Mouse (Mus musculus) neural tube, embryonic 11.5 days (tissue): ENCODE measurements at regions not wholly inside any gene's neighbourhood (a gene's known extent, or its start where the extent isn't known, plus 50 kb on each side); places are given as distances from the start of the nearest gene placed in this dataset.
A peak's percentile ranks its signal among the peaks of the same experiment; 100 is the strongest.

ENCODE experiments used
- ATAC-seq: fragments of 200-750 bp; cut with Nextera tagmentation; 2 replicates; pipeline ENCODE4 v1.8.0; 2017; ENCODE audit warnings: moderate number of reproducible peaks, mild to moderate bottlenecking, moderate TSS enrichment, moderate library complexity; ENCODE audit not compliant: insufficient read depth, low FRiP score, low TSS enrichment
- DNase-seq: peaks from one replicate; pipeline ENCODE4 v3.0.0-alpha.2; 2015; ENCODE audit warnings: low spot score
- H3K27ac ChIP-seq: fragments of 300-500 bp; sonication (generic); 2 replicates; pipeline ENCODE4 v1.5.1; 2014; ENCODE audit warnings: low read depth, mild to moderate bottlenecking, low read length
- H3K27me3 ChIP-seq: fragments of 300-500 bp; sonication (generic); 2 replicates; pipeline ENCODE4 v1.6.1; 2014; ENCODE audit warnings: mild to moderate bottlenecking, low read length, mixed read lengths; ENCODE audit not compliant: control insufficient read depth, insufficient read depth
- H3K36me3 ChIP-seq: fragments of 300-500 bp; sonication (generic); 2 replicates; pipeline ENCODE4 v1.6.1; 2014; ENCODE audit warnings: mild to moderate bottlenecking, low read length, moderate library complexity, mixed read lengths; ENCODE audit not compliant: control insufficient read depth, insufficient read depth
- H3K4me1 ChIP-seq: fragments of 300-500 bp; sonication (generic); 2 replicates; pipeline ENCODE4 v1.6.1; 2014; ENCODE audit warnings: low read length, mixed read lengths; ENCODE audit not compliant: control insufficient read depth, insufficient read depth
- H3K4me2 ChIP-seq: fragments of 300-500 bp; sonication (generic); 2 replicates; pipeline ENCODE4 v1.6.1; 2014; ENCODE audit warnings: low read depth, mild to moderate bottlenecking, moderate library complexity
- H3K4me3 ChIP-seq: fragments of 300-500 bp; sonication (generic); 2 replicates; pipeline ENCODE4 v1.5.1; 2014; ENCODE audit warnings: low read depth, low read length
- H3K9ac ChIP-seq: fragments of 300-500 bp; sonication (generic); 2 replicates; pipeline ENCODE4 v1.6.1; 2014; ENCODE audit warnings: mild to moderate bottlenecking, low read length
- H3K9me3 ChIP-seq: fragments of 300-500 bp; sonication (generic); 2 replicates; pipeline ENCODE4 v1.6.1; 2016; ENCODE audit warnings: low read length; ENCODE audit not compliant: control insufficient read depth
- WGBS: fragments of 180-500 bp; shearing (Covaris S2); extraction: QIAGEN DNeasy Blood & Tissue Kit; methylation state at CpG from one replicate; pipeline ENCODE4 v1.1.7; 2014; 5-methylcytosine and 5-hydroxymethylcytosine counted together

DNA sequence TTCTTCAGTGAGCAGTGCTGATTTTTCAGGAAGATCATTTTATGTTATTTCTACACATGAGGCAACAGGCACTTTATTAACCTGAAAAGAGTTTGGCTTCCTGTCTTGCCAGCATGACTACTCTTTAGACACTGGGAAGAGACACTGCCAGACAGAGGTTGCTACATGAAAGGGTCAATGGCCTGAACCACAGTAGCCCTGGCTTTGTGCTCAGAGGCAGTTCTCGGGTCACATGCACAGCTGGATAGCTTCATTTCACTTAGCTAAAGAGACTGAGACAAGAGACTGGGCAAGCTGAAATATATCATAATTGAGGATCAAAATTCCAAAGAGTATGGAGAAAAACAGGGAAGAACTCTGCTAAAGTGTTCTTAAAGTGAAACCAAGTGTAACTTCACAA lies 74.9 kb upstream of the Hes1 start:
- 9% methylated on average over 1 of the region's 1 CpGs for WGBS
- Histone ChIP-seq H3K27me3 (no peaks in the 10 kb centered on the region; the same call in 1 of the 2 replicates), H3K4me2 (no peak overlapping the region), H3K36me3 (no peaks in the 10 kb centered on the region), H3K4me1 (no peaks in the 10 kb centered on the region), H3K27ac (no peak overlapping the region), H3K9me3 (no peaks in the 10 kb centered on the region), H3K9ac (no peak overlapping the region), H3K4me3 (no peak overlapping the region)
- ATAC-seq (no peak), DNase-seq (no peak)

DNA sequence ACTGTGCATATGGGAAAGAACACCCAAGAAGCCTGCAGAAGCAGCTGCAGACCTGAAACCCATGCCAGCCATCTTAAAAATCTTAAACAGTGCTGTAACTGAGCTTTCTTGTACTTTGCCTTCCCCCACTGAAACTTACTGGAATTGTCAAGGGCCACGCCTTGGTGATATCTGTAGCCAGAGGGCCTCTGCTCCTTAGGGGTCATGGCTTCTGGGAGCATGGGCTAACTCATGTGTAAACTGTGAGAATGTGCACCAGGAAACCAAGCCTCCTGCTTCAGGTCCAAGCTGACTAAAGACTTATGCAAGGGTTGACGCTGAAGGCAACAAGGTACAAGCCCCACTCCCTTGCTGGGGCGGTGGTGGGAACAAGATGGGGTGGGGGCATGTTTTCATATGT lies 73.8 kb upstream of the Hes1 start:
- Histone ChIP-seq H3K27me3 (peaks cover 2% of the 10 kb centered on the region; the same call in 1 of the 2 replicates), H3K4me1 (no peaks in the 10 kb centered on the region), H3K9me3 (no peaks in the 10 kb centered on the region), H3K4me2 (no peak overlapping the region), H3K9ac (no peak overlapping the region), H3K4me3 (no peak overlapping the region), H3K27ac (no peak overlapping the region), H3K36me3 (no peaks in the 10 kb centered on the region)
- DNase-seq (no peak), ATAC-seq (no peak)
- 54% methylated on average over 3 of the region's 3 CpGs for WGBS

DNA sequence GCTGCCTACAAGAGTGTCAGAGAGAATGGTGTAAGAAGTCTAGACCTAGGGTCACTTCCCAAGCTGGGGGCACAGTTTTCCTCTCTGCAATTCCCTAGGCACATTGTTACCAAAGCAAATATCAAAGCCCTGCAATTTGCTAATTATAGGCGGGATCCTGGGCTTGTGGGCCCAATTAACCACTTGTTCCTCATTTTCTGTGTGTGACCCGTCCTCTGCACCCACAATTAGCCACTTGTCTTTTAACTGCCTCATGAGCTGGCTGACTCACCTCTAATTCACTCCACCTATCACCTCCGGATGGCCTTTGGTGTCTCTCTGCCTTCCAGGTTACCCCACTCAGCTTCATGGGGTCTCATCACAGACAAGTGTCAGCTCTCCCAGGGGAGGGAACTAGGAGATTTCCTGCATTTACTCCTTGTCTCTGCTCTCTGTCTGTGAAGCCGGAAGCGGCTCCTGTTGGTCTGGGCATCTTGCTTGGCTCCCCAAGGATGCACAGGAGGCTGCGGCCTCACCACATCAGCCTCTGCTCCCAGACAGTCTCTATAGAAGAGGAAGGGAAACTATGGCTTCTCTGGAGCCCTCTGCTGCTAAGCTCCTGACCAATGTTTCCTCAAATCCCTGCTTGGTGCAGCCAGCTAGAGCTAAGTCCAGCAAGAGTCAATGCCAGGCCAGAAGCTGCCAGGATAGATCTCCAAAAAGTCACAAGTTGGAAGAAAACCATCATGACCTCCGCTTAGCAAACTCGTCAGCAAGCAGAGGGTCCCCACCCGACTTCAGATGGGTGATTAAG lies 73.2 kb upstream of the Hes1 start:
- H3K27me3 ChIP-seq = peaks cover 2% of the 10 kb centered on the region; the same call in 1 of the 2 replicates
- 61% methylated on average over 9 of the region's 9 CpGs for WGBS

DNA sequence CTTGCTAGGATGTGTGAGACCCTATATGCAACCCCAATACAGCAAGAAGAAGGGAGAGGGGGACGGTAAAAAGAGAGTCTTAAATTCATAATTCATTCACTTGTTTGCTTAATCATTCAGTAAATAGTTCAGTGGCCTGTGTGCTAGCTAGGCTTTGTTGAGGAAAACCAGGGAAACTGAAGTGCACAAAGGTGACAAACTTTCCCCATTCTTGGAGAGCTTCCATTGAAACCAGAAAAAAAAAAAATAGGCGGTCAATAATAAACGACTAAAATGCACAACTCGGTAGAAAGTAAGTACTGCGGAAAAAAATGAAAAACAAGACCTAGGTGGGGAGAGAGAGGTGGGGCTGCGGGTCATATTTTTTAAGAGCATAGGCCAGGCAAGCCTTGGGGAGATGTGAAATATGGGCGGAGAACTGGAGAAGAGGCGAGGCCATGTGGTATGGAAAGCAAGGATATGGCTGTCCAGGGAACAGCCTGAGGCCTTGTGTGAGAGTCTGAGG lies 72.3 kb upstream of the Hes1 start:
- no peaks in the 10 kb centered on the region for H3K9me3 ChIP-seq
- no peaks in the 10 kb centered on the region for H3K4me1 ChIP-seq
- ATAC-seq = no peak
- no peak overlapping the region for H3K4me3 ChIP-seq
- H3K9ac ChIP-seq = no peak overlapping the region
- H3K27ac ChIP-seq = no peak overlapping the region
- no peaks in the 10 kb centered on the region for H3K36me3 ChIP-seq
- WGBS = 88% methylated on average over 8 of the region's 8 CpGs
- peaks cover 2% of the 10 kb centered on the region; the same call in 1 of the 2 replicates for H3K27me3 ChIP-seq
- DNase-seq = no peak
- no peak overlapping the region for H3K4me2 ChIP-seq

More for the DNA sequence above, 73.2 kb upstream of the Hes1 start:
- Histone ChIP-seq H3K9me3 (no peaks in the 10 kb centered on the region), H3K36me3 (no peaks in the 10 kb centered on the region), H3K9ac (no peak overlapping the region), H3K4me1 (no peaks in the 10 kb centered on the region), H3K27ac (no peak overlapping the region), H3K4me2 (no peak overlapping the region), H3K4me3 (no peak overlapping the region)
- no peak for ATAC-seq
- DNase-seq = no peak

DNA sequence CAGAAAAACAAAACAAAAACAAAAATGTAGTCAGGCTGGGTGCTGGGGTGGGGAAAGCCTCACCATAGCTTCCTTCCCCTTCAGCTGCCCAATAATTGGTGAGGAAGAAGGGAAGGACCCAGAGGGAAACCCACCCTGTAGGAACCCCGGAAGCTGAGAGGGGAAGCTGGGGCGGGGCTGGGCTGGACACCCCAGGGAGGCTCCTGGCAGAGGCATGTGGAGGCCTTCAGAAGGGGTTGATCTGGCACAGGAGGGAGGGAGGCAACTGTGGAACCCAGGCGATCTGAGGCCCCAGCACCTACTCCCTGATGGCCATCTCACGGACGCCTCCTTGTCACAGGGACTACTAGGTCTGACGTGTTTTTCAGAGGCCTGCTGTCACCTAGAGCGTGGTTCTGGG lies 71.1 kb upstream of the Hes1 start:
- ATAC-seq (no peak), DNase-seq (no peak)
- Histone ChIP-seq H3K36me3 (no peaks in the 10 kb centered on the region), H3K4me2 (no peak overlapping the region), H3K27ac (no peak overlapping the region), H3K9me3 (no peaks in the 10 kb centered on the region), H3K4me3 (no peak overlapping the region), H3K9ac (no peak overlapping the region), H3K27me3 (peaks cover 2% of the 10 kb centered on the region; the same call in 1 of the 2 replicates), H3K4me1 (no peaks in the 10 kb centered on the region)
- 73% methylated on average over 7 of the region's 7 CpGs for WGBS

DNA sequence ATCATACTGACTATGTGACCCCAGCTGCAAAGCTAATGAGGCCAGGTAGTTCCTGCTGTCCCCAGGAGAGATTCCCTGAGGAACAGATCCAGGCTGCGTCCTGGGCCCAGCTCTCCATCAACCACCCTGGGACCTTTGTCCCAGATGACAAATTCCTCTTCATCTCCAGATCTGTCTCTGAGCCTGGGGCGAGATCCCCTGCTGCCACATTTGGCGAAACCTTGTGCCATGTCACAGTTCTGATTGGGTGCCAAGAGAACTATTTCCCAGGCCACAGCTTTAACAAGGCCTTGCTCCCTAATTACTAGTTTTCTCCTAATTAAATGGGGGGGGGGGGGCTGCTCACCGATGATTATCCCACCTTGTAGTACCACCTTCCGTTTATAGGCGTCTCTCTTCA lies 70.6 kb upstream of the Hes1 start:
- Histone ChIP-seq H3K4me2 (no peak overlapping the region), H3K4me1 (no peaks in the 10 kb centered on the region), H3K9ac (no peak overlapping the region), H3K36me3 (no peaks in the 10 kb centered on the region), H3K4me3 (no peak overlapping the region), H3K27me3 (peaks cover 2% of the 10 kb centered on the region; the same call in 1 of the 2 replicates), H3K27ac (no peak overlapping the region), H3K9me3 (no peaks in the 10 kb centered on the region)
- DNase-seq (no peak), ATAC-seq (no peak)
- 44% methylated on average over 6 of the region's 6 CpGs for WGBS

DNA sequence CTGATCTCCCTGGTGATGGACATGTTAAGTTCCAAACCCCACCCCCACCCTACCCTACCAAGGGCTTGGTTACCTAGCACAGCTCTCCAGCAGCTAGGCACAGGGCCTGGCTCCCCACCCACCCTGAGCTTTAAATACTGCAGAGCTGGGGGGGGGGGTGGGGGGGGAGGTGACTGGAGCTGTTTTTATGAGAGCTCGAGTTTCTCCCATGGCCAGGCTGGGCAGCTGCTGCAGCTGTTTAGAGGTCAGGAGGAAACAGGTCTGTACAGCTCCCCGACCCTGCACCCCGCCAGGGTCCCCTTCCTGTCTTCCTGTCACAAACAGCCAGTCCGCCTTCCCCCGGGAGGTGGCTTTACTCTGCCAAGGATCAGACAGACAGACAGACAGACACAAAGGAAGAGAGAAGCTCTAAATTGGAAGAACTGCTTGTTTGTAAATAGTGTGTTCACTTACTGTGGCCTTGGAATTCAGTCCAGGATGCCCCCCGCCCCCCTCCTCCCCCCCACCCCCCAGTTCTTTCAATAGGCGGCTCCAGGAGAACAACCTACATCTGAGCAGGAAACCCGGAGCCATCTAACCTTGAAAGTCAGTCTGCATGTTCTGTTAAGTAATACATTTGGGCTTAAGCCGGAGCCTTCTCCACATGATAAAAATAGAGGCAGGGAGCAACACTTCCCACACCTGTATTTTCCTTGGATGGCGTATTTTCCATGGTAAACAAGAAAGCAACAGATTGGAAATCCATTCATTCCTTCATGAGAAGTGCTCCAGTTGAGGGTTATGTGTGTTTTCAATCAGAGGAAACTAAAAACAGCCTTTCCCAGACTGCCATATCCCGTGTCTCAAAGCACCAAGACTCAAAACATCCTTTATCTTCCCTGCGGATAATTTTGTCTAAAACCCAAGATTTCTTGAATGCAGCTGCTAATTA lies 67.8 kb upstream of the Hes1 start:
- no peak for ATAC-seq
- no peak overlapping the region for H3K4me2 ChIP-seq
- peak; percentile 46 for DNase-seq
- peaks cover 2% of the 10 kb centered on the region; the same call in 1 of the 2 replicates for H3K27me3 ChIP-seq
- no peak overlapping the region for H3K9ac ChIP-seq
- no peaks in the 10 kb centered on the region for H3K9me3 ChIP-seq
- H3K36me3 ChIP-seq = no peaks in the 10 kb centered on the region
- no peak overlapping the region for H3K27ac ChIP-seq
- WGBS = 31% methylated on average over 12 of the region's 12 CpGs
- H3K4me3 ChIP-seq = no peak overlapping the region
- no peaks in the 10 kb centered on the region for H3K4me1 ChIP-seq

DNA sequence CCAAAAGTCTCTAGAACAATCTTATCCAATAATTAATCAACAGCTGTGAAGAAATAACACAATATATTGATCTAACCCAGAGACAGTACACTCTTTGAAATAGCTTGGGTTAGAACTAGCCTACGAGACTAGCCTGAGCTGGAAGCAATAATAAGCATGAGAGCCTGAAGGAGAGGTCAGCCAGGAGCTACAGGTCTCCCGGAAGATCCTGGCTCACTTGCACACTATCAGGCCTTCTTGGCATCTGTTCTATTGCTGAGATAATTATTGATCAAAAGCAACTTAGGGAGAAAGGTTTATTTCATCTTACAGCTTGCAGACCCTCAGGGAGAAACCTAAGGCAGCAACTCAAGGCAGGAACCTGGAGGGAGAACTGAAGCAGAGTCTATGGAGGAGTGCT lies 64.0 kb upstream of the Hes1 start:
- ATAC-seq (no peak), DNase-seq (no peak)
- no peak overlapping the region for H3K9ac ChIP-seq
- H3K27me3 ChIP-seq = 0 out of 2 replicates have a peak, but pooled peaks cover 2% of the 10 kb centered on the region
- no peaks in the 10 kb centered on the region for H3K9me3 ChIP-seq
- 88% methylated on average over 2 of the region's 2 CpGs for WGBS
- no peaks in the 10 kb centered on the region for H3K36me3 ChIP-seq
- H3K4me1 ChIP-seq = no peaks in the 10 kb centered on the region; the same call in 1 of the 2 replicates
- H3K4me3 ChIP-seq = no peak overlapping the region
- no peak overlapping the region for H3K4me2 ChIP-seq
- H3K27ac ChIP-seq = no peak overlapping the region
